Mouse (Mus musculus): ENCODE data around the gene Srgap2.

DNA sequence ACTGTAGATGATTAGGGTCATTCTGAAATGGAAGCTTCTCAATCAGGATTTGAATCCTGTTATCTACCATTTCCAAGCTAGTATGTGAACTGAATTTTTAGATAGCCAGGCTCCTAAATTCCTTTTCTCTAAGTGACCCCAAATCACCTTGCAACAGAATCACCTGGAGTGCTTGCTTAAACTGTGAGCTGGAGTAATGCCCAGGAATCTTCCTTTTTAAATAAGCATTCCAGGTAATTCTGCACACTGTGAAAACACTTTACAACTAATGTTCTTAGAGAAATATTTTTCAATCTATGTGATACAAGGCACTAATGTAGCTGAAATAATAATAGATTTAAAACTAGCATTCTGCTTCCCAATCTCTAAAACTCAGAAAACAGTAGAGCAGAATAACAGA, 106.0 kb downstream of the Srgap2 start:
- no peak for TF ChIP-seq TAL1 (IDR thresholded peaks at IDR 0.05; ENCODE audit: low read length)
- no peak for TF ChIP-seq GATA1 (IDR thresholded peaks at IDR 0.05; ENCODE audit: low read length)

All from erythroblast, embryonic 14.5 days (primary cell).